Mouse (Mus musculus) olfactory bulb, adult 2 months (tissue): ENCODE measurements at regions not wholly inside any gene's neighbourhood (a gene's known extent, or its start where the extent isn't known, plus 50 kb on each side); places are given as distances from the start of the nearest gene placed in this dataset.

ENCODE experiments used
- CTCF ChIP-seq: fragments of 200-500 bp; IDR thresholded peaks from 2 replicates; pipeline ENCODE4 v1.5.1; 2012; ENCODE audit warnings: low read depth, mild to moderate bottlenecking, low read length, moderate library complexity; ENCODE audit not compliant: insufficient read depth
- POLR2A ChIP-seq: fragments of 200-500 bp; IDR thresholded peaks from 2 replicates; pipeline ENCODE4 v1.6.1; 2012; ENCODE audit warnings: mild to moderate bottlenecking, low read depth, low read length, moderate library complexity; ENCODE audit not compliant: insufficient read depth

DNA sequence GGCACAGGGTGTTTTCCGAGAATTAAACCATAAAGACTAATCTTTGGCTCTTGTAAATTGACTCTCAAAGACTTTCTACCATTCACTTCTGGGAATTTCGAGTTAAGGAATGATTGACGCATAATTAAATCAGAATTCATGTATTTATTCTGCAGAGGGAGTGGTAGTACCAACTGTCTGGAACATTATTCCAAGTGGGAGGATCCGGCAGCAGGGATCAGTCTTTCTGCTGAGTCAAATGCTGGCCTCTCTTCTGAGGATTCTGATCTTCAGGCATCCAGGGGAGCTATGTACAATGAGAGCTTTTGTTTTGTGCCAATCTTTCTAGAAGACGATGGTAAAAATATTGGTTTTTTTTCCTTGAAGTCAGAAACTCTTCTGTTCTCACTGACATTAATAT is 257.4 kb downstream of the Ikzf2 start:
- TF ChIP-seq CTCF, result no peak
- TF ChIP-seq POLR2A, result no peak
